Mouse (Mus musculus) CH12.LX (cell line): Measurements from ENCODE around the gene Smim24. TPM values are rescaled to one million over a fixed set of nuclear protein-coding genes. Genes with fewer than 3 reads are reported as not detected.

ENCODE experiments used
- DNase-seq: peaks from one replicate; pipeline ENCODE4 v3.0.0-alpha.2; 2013; ENCODE audit errors: extremely low read depth
- H3K27ac ChIP-seq: 2 replicates; pipeline ENCODE4 v1.5.1; 2012; ENCODE audit warnings: low read depth, mild to moderate bottlenecking, control low read depth, moderate library complexity; ENCODE audit not compliant: insufficient read depth
- H3K27me3 ChIP-seq: replicated peaks from 2 replicates; pipeline ENCODE3; 2012; ENCODE audit warnings: inconsistent platforms
- H3K36me3 ChIP-seq, 2 experiments: replicated peaks in 1 of 2; 2 replicates each; pipeline versions ENCODE3 to v1.6.1; 2012; ENCODE audit warnings: inconsistent platforms in 1 of 2, low read length in 1 of 2, mild to moderate bottlenecking in 1 of 2, mixed read lengths in 1 of 2, moderate library complexity in 1 of 2; ENCODE audit not compliant: control insufficient read depth in 1 of 2, insufficient read depth in 1 of 2
- H3K4me1 ChIP-seq, 2 experiments: 2 replicates each; pipeline ENCODE4 v1.6.1; 2012; ENCODE audit warnings: inconsistent platforms in 1 of 2, moderate library complexity in 1 of 2; ENCODE audit not compliant: insufficient read depth in 2 of 2, control insufficient read depth in 1 of 2
- H3K4me2 ChIP-seq: 2 replicates; pipeline ENCODE4 v1.6.1; 2012; ENCODE audit warnings: low read depth, mild to moderate bottlenecking, control low read depth; ENCODE audit not compliant: poor library complexity, insufficient read depth, severe bottlenecking
- H3K4me3 ChIP-seq, 3 experiments: fragments of 150-350 bp in 1 of 3; sonication (generic) in 1 of 3; replicated peaks in 1 of 3; 2 replicates each; pipeline versions ENCODE3 to v1.5.1; 2011 to 2012; ENCODE audit warnings: low read depth in 2 of 3, low read length in 2 of 3, mild to moderate bottlenecking in 2 of 3, moderate library complexity in 2 of 3, control low read depth in 1 of 3, improper control_type of control experiment in 1 of 3, inconsistent platforms in 1 of 3, mixed read lengths in 1 of 3; ENCODE audit not compliant: poor library complexity in 1 of 3
- H3K79me2 ChIP-seq: replicated peaks from 2 replicates; pipeline ENCODE4 v1.6.1; 2012; ENCODE audit warnings: mild to moderate bottlenecking, moderate library complexity; ENCODE audit not compliant: control insufficient read depth, poor library complexity, insufficient read depth, severe bottlenecking; ENCODE audit errors: extremely low read depth
- H3K9ac ChIP-seq: 2 replicates; pipeline ENCODE4 v1.6.1; 2012; ENCODE audit warnings: low read depth, mild to moderate bottlenecking, control low read depth, moderate library complexity; ENCODE audit not compliant: insufficient read depth
- H3K9me3 ChIP-seq: replicated peaks from 2 replicates; pipeline ENCODE3; 2012; ENCODE audit warnings: low read length, inconsistent platforms, mixed read lengths
- ETS1 ChIP-seq: conservative IDR thresholded peaks from 2 replicates; pipeline ENCODE4 v1.6.1; 2012; ENCODE audit warnings: low read depth, mild to moderate bottlenecking, inconsistent platforms, low read length, improper control_type of control experiment, moderate library complexity
- JUND ChIP-seq: conservative IDR thresholded peaks from 2 replicates; pipeline ENCODE4 v1.6.1; 2011; ENCODE audit warnings: low read depth, low read length, improper control_type of control experiment
- MAZ ChIP-seq: IDR thresholded peaks from 2 replicates; pipeline ENCODE4 v1.6.1; 2012; ENCODE audit warnings: low read depth, mild to moderate bottlenecking, inconsistent platforms, low read length, improper control_type of control experiment, moderate library complexity
- MEF2A ChIP-seq: IDR thresholded peaks from 2 replicates; pipeline ENCODE4 v1.6.1; 2014; ENCODE audit warnings: low read depth, mild to moderate bottlenecking, inconsistent platforms, low read length, improper control_type of control experiment, borderline replicate concordance
- MYC ChIP-seq: IDR thresholded peaks from 2 replicates; pipeline ENCODE4 v1.6.1; 2011; ENCODE audit warnings: low read depth, mild to moderate bottlenecking, improper control_type of control experiment, low read length
- POLR2A ChIP-seq: IDR thresholded peaks from 2 replicates; pipeline ENCODE4 v1.6.1; 2011; ENCODE audit warnings: low read depth, mild to moderate bottlenecking, improper control_type of control experiment, low read length
- RAD21 ChIP-seq: IDR thresholded peaks from 2 replicates; pipeline ENCODE4 v1.6.1; 2011; ENCODE audit warnings: low read depth, mild to moderate bottlenecking, low read length, improper control_type of control experiment, moderate library complexity
- SIN3A ChIP-seq: IDR thresholded peaks from 2 replicates; pipeline ENCODE4 v1.6.1; 2012; ENCODE audit warnings: low read length, improper control_type of control experiment, inconsistent platforms
- ZKSCAN1 ChIP-seq: IDR thresholded peaks from 2 replicates; pipeline ENCODE4 v1.6.1; 2012; ENCODE audit warnings: low read depth, inconsistent platforms, low read length, improper control_type of control experiment, borderline replicate concordance
- ZMIZ1 ChIP-seq: IDR thresholded peaks from 2 replicates; pipeline ENCODE4 v1.6.1; 2012; ENCODE audit warnings: low read depth, mild to moderate bottlenecking, inconsistent platforms, low read length, improper control_type of control experiment
- dilution Hi-C: fragments of 300-500 bp; cut with MboI; formaldehyde crosslinking; loops from 2 replicates; pipeline ENCODE4 v1.14.3; 2020; ENCODE audit warnings: low sequenced_read_pairs; ENCODE audit not compliant: extremely low pct_unique_long_range_greater_than_20kb, extremely low pct_ligation_motif_present
- in situ Hi-C: fragments of 300-500 bp; cut with MboI; formaldehyde crosslinking; loops from 3 replicates; pipeline ENCODE4 v1.14.3; 2019; ENCODE audit warnings: low sequenced_read_pairs, low pct_ligation_motif_present, low pct_unique_long_range_greater_than_20kb, mixed read lengths
- polyA plus RNA-seq: library from polyadenylated mRNA; unstranded; fragments of >175 nt; gene quantifications from 2 replicates; pipeline ENCODE4 v1.2.1, GENCODE M21; 2012; ENCODE audit warnings: low read depth; ENCODE audit not compliant: insufficient read length
- total RNA-seq, 2 experiments: library from RNA; depleted of rRNA; stranded (reverse); fragments of 300-350 nt in 1 of 2; fragments of >200 nt in 1 of 2; gene quantifications; 2 replicates each; pipeline ENCODE4 v1.2.3; 2012 to 2014

Gene Smim24
- total and polyA plus RNA-seq, 3 experiments: 0.13 to 0.64 TPM; not detected in 1

DNA sequence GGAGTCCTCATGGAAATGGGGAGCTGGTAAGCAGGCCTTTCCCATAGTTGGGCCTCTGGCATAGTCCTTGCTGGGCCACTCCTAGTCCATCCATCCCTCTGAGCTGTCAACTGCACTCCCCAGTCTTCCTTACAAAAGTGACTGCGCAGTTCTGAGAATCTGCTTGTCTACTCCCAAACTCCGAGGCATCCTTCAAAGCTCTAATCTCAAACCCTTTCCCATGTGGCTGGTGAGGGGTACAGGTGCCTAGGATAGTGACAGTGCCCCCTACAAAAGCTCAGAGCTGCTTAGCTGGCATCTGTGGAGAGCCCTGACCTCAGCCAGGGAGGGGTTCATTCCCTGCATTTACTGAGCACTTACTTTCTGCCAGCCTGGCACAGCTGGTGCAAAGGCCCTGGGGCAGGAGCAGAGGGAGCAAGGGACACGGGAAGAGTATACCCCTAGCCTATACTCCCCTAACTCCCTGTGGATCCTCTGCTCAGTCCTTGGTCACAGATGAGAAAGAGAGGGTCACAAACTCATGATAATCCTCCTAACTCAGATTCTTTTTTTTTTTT is 29.9 kb downstream of the Smim24 start:
- Histone ChIP-seq H3K36me3 (peaks cover 18 to 25% of the 10 kb centered on the region in 2 experiments), H3K4me2 (no peak overlapping the region), H3K27ac (no peak overlapping the region), H3K27me3 (peaks cover 19% of the 10 kb centered on the region), H3K9ac (no peak overlapping the region), H3K4me1 (peaks cover 12 to 19% of the 10 kb centered on the region in 2 experiments), H3K79me2 (peaks cover 27% of the 10 kb centered on the region), H3K4me3 (no peak overlapping the region), H3K9me3 (no peaks in the 10 kb centered on the region)
- dilution Hi-C loops (no loop called here), in situ Hi-C loops (no loop called here)
- no peak for TF ChIP-seq MEF2A
- TF ChIP-seq ZKSCAN1: no peak
- no peak for TF ChIP-seq ZMIZ1
- no peak for TF ChIP-seq MYC
- TF ChIP-seq MAZ: no peak
- no peak for TF ChIP-seq ETS1
- no peak for TF ChIP-seq JUND
- no peak for TF ChIP-seq SIN3A
- TF ChIP-seq POLR2A: no peak
- no peak for DNase-seq

DNA sequence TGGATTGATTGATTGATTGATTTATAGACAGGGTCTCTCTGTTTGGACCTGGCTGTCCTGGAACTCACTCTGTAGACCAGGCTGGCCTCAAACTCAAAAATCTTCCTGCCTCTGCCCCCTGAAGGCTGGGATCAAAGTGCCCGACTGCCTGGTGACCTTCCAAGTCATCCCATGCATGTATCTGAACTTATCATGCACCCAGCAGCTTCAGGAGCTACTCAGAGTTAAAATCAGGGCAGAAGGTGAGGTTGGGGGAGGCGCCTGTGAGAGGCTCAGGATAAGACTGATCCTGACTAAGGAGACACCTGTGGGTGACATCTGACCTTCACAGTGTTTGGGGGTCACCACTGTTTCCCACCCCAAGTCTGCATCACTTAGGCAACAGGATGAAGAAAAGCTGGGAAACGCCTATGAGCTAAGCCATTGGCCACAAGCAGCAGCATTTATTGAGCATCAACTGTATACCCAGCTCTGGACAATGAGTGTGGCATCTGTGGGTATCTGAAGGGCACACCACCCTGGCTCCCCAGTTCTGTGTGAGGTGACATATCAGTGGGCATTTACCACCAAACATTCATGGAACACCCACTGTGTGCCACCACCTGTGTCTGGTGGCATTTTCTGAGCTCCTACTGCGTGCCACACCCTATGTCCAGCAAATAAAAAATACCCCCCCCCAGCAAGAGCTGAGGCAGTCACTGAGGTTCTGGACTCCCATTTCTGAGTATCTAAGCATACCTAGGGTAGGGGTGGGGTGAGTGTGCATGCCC is 30.8 kb downstream of the Smim24 start:
- H3K9me3 ChIP-seq: no peaks in the 10 kb centered on the region
- H3K4me1 ChIP-seq: peaks cover 16 to 27% of the 10 kb centered on the region in 2 experiments
- H3K9ac ChIP-seq: no peak overlapping the region
- peaks cover 27% of the 10 kb centered on the region for H3K27me3 ChIP-seq
- dilution Hi-C loops: no loop called here
- H3K4me2 ChIP-seq: no peak overlapping the region
- peaks cover 15 to 21% of the 10 kb centered on the region in 2 experiments for H3K36me3 ChIP-seq
- in situ Hi-C loops: no loop called here
- peaks cover 24% of the 10 kb centered on the region for H3K79me2 ChIP-seq
- no peak for TF ChIP-seq MEF2A
- peak; percentile 60 for TF ChIP-seq ZKSCAN1
- TF ChIP-seq RAD21: no peak
- H3K27ac ChIP-seq: no peak overlapping the region
- no peak overlapping the region for H3K4me3 ChIP-seq
- DNase-seq: no peak
